Mouse (Mus musculus): Measurements from ENCODE around the gene Pdhb. TPM values are rescaled to one million over a fixed set of nuclear protein-coding genes. Genes with fewer than 3 reads are reported as not detected.

Pdhb gene
- total and polyA plus RNA-seq, 3 experiments = 109 to 140 TPM; not detected in 1

- DNase-seq (ENCODE audit: low read depth, low spot score) = no peak
- TF ChIP-seq ZNF384 (IDR thresholded peaks at IDR 0.05; ENCODE audit: low read depth, low read length) = no peak
- TF ChIP-seq EP300 (IDR thresholded peaks at IDR 0.05; ENCODE audit: low read depth in 1 of 2, low read length in 2 of 2) = no peak
- TF ChIP-seq CHD1 (IDR thresholded peaks at IDR 0.05; ENCODE audit: low read depth, low read length) = no peak
- TF ChIP-seq ZKSCAN1 (IDR thresholded peaks at IDR 0.05; ENCODE audit: low read depth, low read length) = no peak
- TF ChIP-seq POLR2AphosphoS2 (IDR thresholded peaks at IDR 0.05; ENCODE audit: low read length) = no peak
- TF ChIP-seq JUND (IDR thresholded peaks at IDR 0.05; ENCODE audit: low read depth, low read length) = no peak
- TF ChIP-seq UBTF (IDR thresholded peaks at IDR 0.05; ENCODE audit: borderline replicate concordance, insufficient read depth, low read depth, low read length) = no peak
- TF ChIP-seq CTCF (IDR thresholded peaks at IDR 0.05 in 2 of 3, conservative IDR thresholded peaks at IDR 0.05 in 1 of 3; ENCODE audit: control insufficient read depth in 1 of 3, insufficient read depth in 1 of 3, low read depth in 2 of 3, low read length in 3 of 3, poor library complexity in 1 of 3, severe bottlenecking in 1 of 3) = no peak
- TF ChIP-seq USF2 (IDR thresholded peaks at IDR 0.05; ENCODE audit: borderline replicate concordance in 1 of 2, insufficient read depth in 1 of 2, low read depth in 1 of 2, low read length in 2 of 2) = no peak
- no peak for TF ChIP-seq ETS1 (IDR thresholded peaks at IDR 0.05; ENCODE audit: low read depth, low read length)
- TF ChIP-seq E2F4 (IDR thresholded peaks at IDR 0.05; ENCODE audit: borderline replicate concordance, low read depth, low read length) = no peak
- TF ChIP-seq POLR2AphosphoS5 (IDR thresholded peaks at IDR 0.05; ENCODE audit: borderline replicate concordance, low read depth, low read length) = no peak
- TF ChIP-seq NRF1 (IDR thresholded peaks at IDR 0.05; ENCODE audit: insufficient read depth, low read depth, low read length, poor library complexity, severe bottlenecking) = no peak
- Histone ChIP-seq H3K27me3 (ENCODE audit: control insufficient read depth in 1 of 2, insufficient read depth in 2 of 2, low read length in 2 of 2) (no peaks in the 10 kb centered on the region), H3K4me3 (ENCODE audit: control insufficient read depth in 1 of 2, insufficient read depth in 1 of 2, low read depth in 2 of 2, low read length in 2 of 2) (no peak overlapping the region), H3K36me3 (ENCODE audit: control insufficient read depth in 1 of 2, insufficient read depth in 2 of 2, low read length in 2 of 2) (peaks cover 0 to 16% of the 10 kb centered on the region in 2 experiments; a peak in 2 of 4 replicates), H3K9me3 (replicated peaks; ENCODE audit: insufficient read depth, low read length) (no peaks in the 10 kb centered on the region), H3K79me2 (ENCODE audit: control insufficient read depth, insufficient read depth, low read length, poor library complexity) (peaks cover 2% of the 10 kb centered on the region), H3K4me1 (ENCODE audit: control insufficient read depth in 1 of 2, insufficient read depth in 2 of 2, low read length in 2 of 2) (peaks cover 2 to 5% of the 10 kb centered on the region in 2 experiments; a peak in 2 of 4 replicates), H3K9ac (ENCODE audit: control insufficient read depth, low read depth, low read length, poor library complexity, severe bottlenecking) (no peak overlapping the region), H3K27ac (ENCODE audit: control insufficient read depth, low read depth, low read length) (no peak overlapping the region)
Measured at GRCm38 (mm10) chr14:8219876-8220275, 47.1 kb upstream of the Pdhb start.

- peaks cover 0 to 11% of the 10 kb centered on the region in 2 experiments; a peak in 2 of 4 replicates for H3K36me3 ChIP-seq (ENCODE audit: control insufficient read depth in 1 of 2, insufficient read depth in 2 of 2, low read length in 2 of 2)
- TF ChIP-seq TAL1 (IDR thresholded peaks at IDR 0.05; ENCODE audit: low read length) = no peak
- TF ChIP-seq TCF12 (IDR thresholded peaks at IDR 0.05; ENCODE audit: low read depth, low read length) = no peak
- TF ChIP-seq JUND (IDR thresholded peaks at IDR 0.05; ENCODE audit: low read depth, low read length) = no peak
- no peak for TF ChIP-seq NELFE (IDR thresholded peaks at IDR 0.05; ENCODE audit: low read depth, low read length)
- no peak for TF ChIP-seq GABPA (IDR thresholded peaks at IDR 0.05; ENCODE audit: low read depth, low read length)
- no peak for TF ChIP-seq POLR2A (IDR thresholded peaks at IDR 0.05; ENCODE audit: control insufficient read depth in 1 of 2, insufficient read depth in 1 of 2, low read depth in 1 of 2, low read length in 2 of 2, poor library complexity in 1 of 2)
- TF ChIP-seq MEF2A (IDR thresholded peaks at IDR 0.05; ENCODE audit: extremely low read depth, insufficient replicate concordance, low read depth, low read length, poor library complexity, severe bottlenecking) = no peak
- H3K9ac ChIP-seq (ENCODE audit: control insufficient read depth, low read depth, low read length, poor library complexity, severe bottlenecking) = no peak overlapping the region
- no peaks in the 10 kb centered on the region for H3K27me3 ChIP-seq (ENCODE audit: control insufficient read depth in 1 of 2, insufficient read depth in 2 of 2, low read length in 2 of 2)
- H3K27ac ChIP-seq (ENCODE audit: control insufficient read depth, low read depth, low read length) = no peak overlapping the region
- H3K79me2 ChIP-seq (ENCODE audit: control insufficient read depth, insufficient read depth, low read length, poor library complexity) = peaks cover 10% of the 10 kb centered on the region
- peaks cover 0 to 3% of the 10 kb centered on the region in 2 experiments; a peak in 1 of 4 replicates for H3K4me1 ChIP-seq (ENCODE audit: control insufficient read depth in 1 of 2, insufficient read depth in 2 of 2, low read length in 2 of 2)
- no peak overlapping the region for H3K4me3 ChIP-seq (ENCODE audit: control insufficient read depth in 1 of 2, insufficient read depth in 1 of 2, low read depth in 2 of 2, low read length in 2 of 2)
- DNase-seq (ENCODE audit: low read depth, low spot score) = no peak
- no peaks in the 10 kb centered on the region for H3K9me3 ChIP-seq (replicated peaks; ENCODE audit: insufficient read depth, low read length)
Measured at GRCm38 (mm10) chr14:8218730-8219380, 46.0 kb upstream of the Pdhb start.

All from MEL (cell line).